Mouse (Mus musculus) kidney, postnatal 0 days (tissue): ENCODE results near the gene Gm7137. TPM values are rescaled to one million over a fixed set of nuclear protein-coding genes. Genes with fewer than 3 reads are reported as not detected.
"Not testable (repeated sequence)": the region's sequence is repeated elsewhere in the genome, so short reads cannot be mapped to it uniquely, and the experiment has no call there.

ENCODE experiments used
- ATAC-seq: fragments of 200-750 bp; cut with Nextera tagmentation; replicated peaks from 2 replicates; pipeline ENCODE4 v1.8.0; 2017; ENCODE audit warnings: low read depth, moderate number of reproducible peaks, moderate TSS enrichment, moderate library complexity; ENCODE audit not compliant: low FRiP score
- DNase-seq: peaks from one replicate; pipeline ENCODE4 v3.0.0-alpha.2; 2016; ENCODE audit warnings: low spot score
- H3K27ac ChIP-seq: fragments of 300-500 bp; sonication (generic); 2 replicates; pipeline ENCODE4 v1.5.1; 2014; ENCODE audit warnings: mild to moderate bottlenecking
- H3K27me3 ChIP-seq: fragments of 300-500 bp; sonication (generic); 2 replicates; pipeline ENCODE4 v1.6.1; 2014; ENCODE audit warnings: low read length, mixed read lengths; ENCODE audit not compliant: insufficient read depth
- H3K36me3 ChIP-seq: fragments of 300-500 bp; sonication (generic); 2 replicates; pipeline ENCODE4 v1.6.1; 2014; ENCODE audit warnings: low read length, mixed read lengths; ENCODE audit not compliant: insufficient read depth
- H3K4me1 ChIP-seq: fragments of 300-500 bp; sonication (generic); replicated peaks from 2 replicates; pipeline ENCODE4 v1.6.1; 2014; ENCODE audit warnings: antibody characterized with exemption, low read length, mixed read lengths; ENCODE audit not compliant: insufficient read depth
- H3K4me2 ChIP-seq: fragments of 300-500 bp; sonication (generic); 2 replicates; pipeline ENCODE4 v1.6.1; 2014; ENCODE audit warnings: mild to moderate bottlenecking, low read length, moderate library complexity, mixed read lengths
- H3K4me3 ChIP-seq: fragments of 300-500 bp; sonication (generic); replicated peaks from 2 replicates; pipeline ENCODE4 v1.5.1; 2014; ENCODE audit warnings: low read depth, low read length
- H3K9ac ChIP-seq: fragments of 300-500 bp; sonication (generic); 2 replicates; pipeline ENCODE4 v1.6.1; 2014; ENCODE audit warnings: low read depth, low read length
- H3K9me3 ChIP-seq: fragments of 300-500 bp; sonication (generic); replicated peaks from 2 replicates; pipeline ENCODE4 v1.6.1; 2016; ENCODE audit warnings: low read length, inconsistent platforms, mixed read lengths
- CTCF ChIP-seq: IDR thresholded peaks from 2 replicates; pipeline ENCODE4 v1.5.1; 2016; ENCODE audit warnings: antibody characterized with exemption, low read depth, mild to moderate bottlenecking, moderate library complexity
- WGBS: fragments of 180-500 bp; shearing (Covaris S2); extraction: QIAGEN DNeasy Blood & Tissue Kit; methylation state at CpG from one replicate; pipeline ENCODE4 v1.1.7; 2014; 5-methylcytosine and 5-hydroxymethylcytosine counted together
- polyA plus RNA-seq: library from polyadenylated mRNA; unstranded; fragments of >200 nt; fragmentation: Nextera tagmentation; extraction: Ambion mirVana; gene quantifications from 2 replicates; pipeline ENCODE4 v1.2.1, GENCODE M21; 2015

Gene Gm7137
- not detected in 2 replicates for polyA plus RNA-seq

GRCm38 (mm10) chr10:77787876-77788275 is at the start of gene Gm7137:
Gm7137 (minus strand) TSS chr10:77788200.
- not testable (repeated sequence) for DNase-seq, H3K4me2 ChIP-seq, H3K27ac ChIP-seq, ATAC-seq, H3K36me3 ChIP-seq, H3K4me1 ChIP-seq, H3K9ac ChIP-seq, H3K27me3 ChIP-seq, H3K4me3 ChIP-seq, H3K9me3 ChIP-seq
- WGBS, result no CpG with 5 or more reads among the region's 1 CpGs

GRCm38 (mm10) chr10:77835647-77836046 is 47.6 kb upstream of the Gm7137 start, which contains the start of gene Krtap10-10:
Krtap10-10 (plus strand) TSS chr10:77835947.
- no peaks in the 10 kb centered on the region for H3K4me1 ChIP-seq
- no peak within 1 kb of the TSS for H3K27ac ChIP-seq
- no peaks in the 10 kb centered on the region for H3K27me3 ChIP-seq
- no peaks in the 10 kb centered on the region for H3K36me3 ChIP-seq
- H3K9ac ChIP-seq, result no peak within 1 kb of the TSS
- 65% methylated on average over 9 of the region's 9 CpGs for WGBS
- ATAC-seq (no peak), DNase-seq (no peak)
- TF ChIP-seq CTCF, result no peak
- H3K4me3 ChIP-seq, result no peak within 1 kb of the TSS
- no peak within 1 kb of the TSS for H3K4me2 ChIP-seq
- no peaks in the 10 kb centered on the region for H3K9me3 ChIP-seq

- no peaks in the 10 kb centered on the region for H3K27me3 ChIP-seq
- no peaks in the 10 kb centered on the region for H3K9me3 ChIP-seq
- H3K4me1 ChIP-seq, result no peaks in the 10 kb centered on the region
- DNase-seq (no peak), ATAC-seq (no peak)
- TF ChIP-seq CTCF, result no peak
- 59% methylated on average over 6 of the region's 6 CpGs for WGBS
- no peak within 1 kb of the TSS for H3K27ac ChIP-seq
- H3K9ac ChIP-seq, result no peak within 1 kb of the TSS
- no peaks in the 10 kb centered on the region for H3K36me3 ChIP-seq
- H3K4me3 ChIP-seq, result no peak within 1 kb of the TSS
- H3K4me2 ChIP-seq, result no peak within 1 kb of the TSS
Measured at GRCm38 (mm10) chr10:77826951-77827350, 39.0 kb upstream of the Gm7137 start, which contains the start of gene Krtap10-4. Krtap10-4 (minus strand) TSS chr10:77827095.

- H3K9me3 ChIP-seq, result no peaks in the 10 kb centered on the region
- H3K36me3 ChIP-seq, result no peaks in the 10 kb centered on the region
- no peaks in the 10 kb centered on the region for H3K27me3 ChIP-seq
- no peak overlapping the region for H3K4me3 ChIP-seq
- no peak for TF ChIP-seq CTCF
- no peak for ATAC-seq
- H3K27ac ChIP-seq, result no peak overlapping the region
- 42% methylated on average over 4 of the region's 4 CpGs for WGBS
- H3K9ac ChIP-seq, result no peak overlapping the region
- no peak overlapping the region for H3K4me2 ChIP-seq
- no peak for DNase-seq
- H3K4me1 ChIP-seq, result no peaks in the 10 kb centered on the region
Measured at GRCm38 (mm10) chr10:77819203-77819602, 31.2 kb upstream of the Gm7137 start.

GRCm38 (mm10) chr10:77818523-77818922 is 30.5 kb upstream of the Gm7137 start:
- Histone ChIP-seq H3K9ac (no peak overlapping the region), H3K4me1 (no peaks in the 10 kb centered on the region), H3K4me2 (no peak overlapping the region), H3K27ac (no peak overlapping the region), H3K9me3 (no peaks in the 10 kb centered on the region), H3K36me3 (no peaks in the 10 kb centered on the region), H3K4me3 (no peak overlapping the region), H3K27me3 (no peaks in the 10 kb centered on the region)
- ATAC-seq (no peak), DNase-seq (no peak)
- no peak for TF ChIP-seq CTCF
- WGBS, result 94% methylated on average over 4 of the region's 4 CpGs

- Histone ChIP-seq H3K9me3 (no peaks in the 10 kb centered on the region), H3K36me3 (no peaks in the 10 kb centered on the region), H3K27me3 (no peaks in the 10 kb centered on the region), H3K4me1 (no peaks in the 10 kb centered on the region), H3K4me2 (no peak overlapping the region), H3K4me3 (no peak overlapping the region), H3K9ac (no peak overlapping the region), H3K27ac (no peak overlapping the region)
- ATAC-seq (no peak), DNase-seq (no peak)
- peak; percentile 58; the same call in 1 of the 2 replicates for TF ChIP-seq CTCF
- 37% methylated on average over 5 of the region's 5 CpGs for WGBS
Measured at GRCm38 (mm10) chr10:77815514-77815913, 27.5 kb upstream of the Gm7137 start.

- TF ChIP-seq CTCF, result no peak
- Histone ChIP-seq H3K4me2 (no peak within 1 kb of the TSS), H3K9ac (no peak within 1 kb of the TSS), H3K4me1 (no peaks in the 10 kb centered on the region), H3K27ac (no peak within 1 kb of the TSS), H3K4me3 (no peak within 1 kb of the TSS), H3K27me3 (no peaks in the 10 kb centered on the region), H3K9me3 (no peaks in the 10 kb centered on the region), H3K36me3 (no peaks in the 10 kb centered on the region)
- 59% methylated on average over 4 of the region's 4 CpGs for whole genome bisulfite sequencing
- ATAC-seq, result no peak
- DNase-seq, result no peak
Measured at GRCm38 (mm10) chr10:77814382-77814781, 26.4 kb upstream of the Gm7137 start, which contains the start of gene Gm2696. Gm2696 (plus strand) TSS chr10:77814682.
